Mouse (Mus musculus): ENCODE data around the gene Smarca2.

- TF ChIP-seq POLR2A (IDR thresholded peaks at IDR 0.05; ENCODE audit: low read depth, low read length) (no peak), CTCF (IDR thresholded peaks at IDR 0.05; ENCODE audit: extremely low read depth, insufficient read depth, insufficient read length, insufficient replicate concordance) (no peak)
Measured at GRCm38 (mm10) chr19:26661198-26661597, 56.3 kb downstream of the Smarca2 start.

All from spleen, adult 2 months (tissue).